Mouse (Mus musculus): ENCODE data around the gene Zfp433. TPM values are rescaled to one million over a fixed set of nuclear protein-coding genes. Genes with fewer than 3 reads are reported as not detected.
A peak's percentile ranks its signal among the peaks of the same experiment; 100 is the strongest.
"Not testable (repeated sequence)": the region's sequence is repeated elsewhere in the genome, so short reads cannot be mapped to it uniquely, and the experiment has no call there.

Gene Zfp433
- 5.5 and 12.4 TPM in 2 replicates for total RNA-seq (2014; rRNA removed; ENCODE audit: low replicate concordance)
- polyA plus RNA-seq (2015; fragmentation: Nextera tagmentation; extraction: Ambion mirVana) = 9.3 and 9.9 TPM in 2 replicates

- H3K36me3 ChIP-seq (replicated peaks; ENCODE audit: control insufficient read depth, insufficient read depth, low read length); H3K9ac ChIP-seq (replicated peaks; ENCODE audit: low read depth, low read length); H3K27me3 ChIP-seq (ENCODE audit: control insufficient read depth, insufficient read depth, low read length); H3K4me2 ChIP-seq (ENCODE audit: low read depth, low read length); DNase-seq (ENCODE audit: low spot score); H3K4me3 ChIP-seq (ENCODE audit: low read depth, low read length); H3K4me1 ChIP-seq (ENCODE audit: control insufficient read depth, insufficient read depth); H3K9me3 ChIP-seq (replicated peaks; ENCODE audit: control insufficient read depth, low read length); H3K27ac ChIP-seq (ENCODE audit: low read depth): not testable (repeated sequence)
- no CpG with 5 or more reads among the region's 46 CpGs for WGBS
- ATAC-seq (ENCODE audit: insufficient read depth, low read depth) = peak; percentile 99
Observed at GRCm38 (mm10) chr10:81704531-81705301, at the start of gene Zfp433. Zfp433 (plus strand) TSS chr10:81704825.

GRCm38 (mm10) chr10:81655178-81655577 is 49.4 kb upstream of the Zfp433 start:
- Histone ChIP-seq H3K9me3 (replicated peaks; ENCODE audit: control insufficient read depth, low read length) (peaks cover 36% of the 10 kb centered on the region), H3K9ac (replicated peaks; ENCODE audit: low read depth, low read length) (no peak overlapping the region), H3K4me2 (ENCODE audit: low read depth, low read length) (no peak overlapping the region), H3K27ac (ENCODE audit: low read depth) (no peak overlapping the region), H3K4me1 (ENCODE audit: control insufficient read depth, insufficient read depth) (0 out of 2 replicates have a peak, but pooled peaks cover 2% of the 10 kb centered on the region), H3K36me3 (replicated peaks; ENCODE audit: control insufficient read depth, insufficient read depth, low read length) (peaks cover 16% of the 10 kb centered on the region), H3K27me3 (ENCODE audit: control insufficient read depth, insufficient read depth, low read length) (no peaks in the 10 kb centered on the region), H3K4me3 (ENCODE audit: low read depth, low read length) (no peak overlapping the region)
- ATAC-seq (ENCODE audit: insufficient read depth, low read depth) (no peak), DNase-seq (ENCODE audit: low spot score) (no peak)
- TF ChIP-seq EP300 (IDR thresholded peaks at IDR 0.05; ENCODE audit: low read depth) = no peak
- no peak for TF ChIP-seq CTCF (IDR thresholded peaks at IDR 0.05; ENCODE audit: low read depth)
- WGBS = 90% methylated on average over 10 of the region's 10 CpGs

GRCm38 (mm10) chr10:81656174-81656573 is 48.5 kb upstream of the Zfp433 start:
- H3K36me3 ChIP-seq (replicated peaks; ENCODE audit: control insufficient read depth, insufficient read depth, low read length) = peaks cover 17% of the 10 kb centered on the region
- WGBS = 98% methylated on average over 2 of the region's 2 CpGs
- DNase-seq (ENCODE audit: low spot score) = no peak

GRCm38 (mm10) chr10:81687114-81687513 is 17.5 kb upstream of the Zfp433 start:
- H3K27ac ChIP-seq (ENCODE audit: low read depth); H3K4me3 ChIP-seq (ENCODE audit: low read depth, low read length); H3K9ac ChIP-seq (replicated peaks; ENCODE audit: low read depth, low read length); H3K4me2 ChIP-seq (ENCODE audit: low read depth, low read length); H3K27me3 ChIP-seq (ENCODE audit: control insufficient read depth, insufficient read depth, low read length); H3K4me1 ChIP-seq (ENCODE audit: control insufficient read depth, insufficient read depth); H3K9me3 ChIP-seq (replicated peaks; ENCODE audit: control insufficient read depth, low read length); ATAC-seq (ENCODE audit: insufficient read depth, low read depth); DNase-seq (ENCODE audit: low spot score); H3K36me3 ChIP-seq (replicated peaks; ENCODE audit: control insufficient read depth, insufficient read depth, low read length): not testable (repeated sequence)
- WGBS = no CpG with 5 or more reads among the region's 18 CpGs

More at GRCm38 (mm10) chr10:81656174-81656573, 48.5 kb upstream of the Zfp433 start:
- TF ChIP-seq EP300 (IDR thresholded peaks at IDR 0.05; ENCODE audit: low read depth) (no peak), CTCF (IDR thresholded peaks at IDR 0.05; ENCODE audit: low read depth) (no peak)
- H3K4me1 ChIP-seq (ENCODE audit: control insufficient read depth, insufficient read depth) = no peaks in the 10 kb centered on the region
- H3K4me2 ChIP-seq (ENCODE audit: low read depth, low read length) = no peak overlapping the region
- no peak overlapping the region for H3K27ac ChIP-seq (ENCODE audit: low read depth)
- peaks cover 40% of the 10 kb centered on the region for H3K9me3 ChIP-seq (replicated peaks; ENCODE audit: control insufficient read depth, low read length)
- H3K9ac ChIP-seq (replicated peaks; ENCODE audit: low read depth, low read length) = no peak overlapping the region
- no peaks in the 10 kb centered on the region for H3K27me3 ChIP-seq (ENCODE audit: control insufficient read depth, insufficient read depth, low read length)
- ATAC-seq (ENCODE audit: insufficient read depth, low read depth) = no peak
- no peak overlapping the region for H3K4me3 ChIP-seq (ENCODE audit: low read depth, low read length)

- DNase-seq (ENCODE audit: low spot score); H3K27me3 ChIP-seq (ENCODE audit: control insufficient read depth, insufficient read depth, low read length); H3K9ac ChIP-seq (replicated peaks; ENCODE audit: low read depth, low read length); H3K27ac ChIP-seq (ENCODE audit: low read depth); H3K4me1 ChIP-seq (ENCODE audit: control insufficient read depth, insufficient read depth); H3K36me3 ChIP-seq (replicated peaks; ENCODE audit: control insufficient read depth, insufficient read depth, low read length); H3K4me2 ChIP-seq (ENCODE audit: low read depth, low read length); H3K4me3 ChIP-seq (ENCODE audit: low read depth, low read length); H3K9me3 ChIP-seq (replicated peaks; ENCODE audit: control insufficient read depth, low read length): not testable (repeated sequence)
- peak; percentile 93 for ATAC-seq (ENCODE audit: insufficient read depth, low read depth)
- WGBS = no CpG with 5 or more reads among the region's 43 CpGs
Observed at GRCm38 (mm10) chr10:81770506-81771403, 66.1 kb downstream of the Zfp433 start, which contains the start of gene Gm3055. Gm3055 (minus strand) TSS chr10:81771161.

- not testable (repeated sequence) for DNase-seq (ENCODE audit: low spot score); H3K27me3 ChIP-seq (ENCODE audit: control insufficient read depth, insufficient read depth, low read length); H3K4me1 ChIP-seq (ENCODE audit: control insufficient read depth, insufficient read depth); ATAC-seq (ENCODE audit: insufficient read depth, low read depth); H3K27ac ChIP-seq (ENCODE audit: low read depth); H3K36me3 ChIP-seq (replicated peaks; ENCODE audit: control insufficient read depth, insufficient read depth, low read length); H3K4me3 ChIP-seq (ENCODE audit: low read depth, low read length); H3K9me3 ChIP-seq (replicated peaks; ENCODE audit: control insufficient read depth, low read length); H3K4me2 ChIP-seq (ENCODE audit: low read depth, low read length); H3K9ac ChIP-seq (replicated peaks; ENCODE audit: low read depth, low read length)
- WGBS = no CpG with 5 or more reads among the region's 3 CpGs
Observed at GRCm38 (mm10) chr10:81771404-81771777, 66.8 kb downstream of the Zfp433 start.

All from heart, postnatal 0 days (tissue).